Mouse (Mus musculus): ENCODE results near the gene Slc27a2. TPM values are rescaled to one million over a fixed set of nuclear protein-coding genes. Genes with fewer than 3 reads are reported as not detected.

The Slc27a2 gene
- polyA plus RNA-seq, 1 experiment = 2.4 TPM

DNA sequence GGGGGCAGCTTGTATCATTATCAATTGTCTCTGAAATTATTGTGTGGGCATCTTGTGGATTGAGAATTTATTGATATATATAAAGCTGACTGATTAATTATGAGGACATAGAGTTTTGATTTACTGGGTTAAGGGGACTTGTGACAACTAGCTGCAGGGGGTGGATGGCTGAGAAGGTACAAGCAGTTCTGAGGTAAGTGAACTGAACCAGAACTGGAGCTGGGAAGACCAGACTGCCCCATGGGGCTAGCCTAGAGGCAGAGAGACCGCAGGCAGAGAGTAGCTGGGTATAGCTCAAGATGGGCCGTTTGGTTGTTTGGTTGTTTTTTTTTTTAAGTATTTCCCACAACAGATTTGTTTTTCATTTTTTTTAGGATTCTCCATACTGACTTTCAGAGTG is 27.9 kb upstream of the Slc27a2 start:
- WGBS = 90% methylated on average over 2 of the region's 2 CpGs
- TF ChIP-seq POLR2A (IDR thresholded peaks at IDR 0.05; ENCODE audit: borderline replicate concordance, extremely low read depth, low read depth, low read length) = no peak
- no peak for TF ChIP-seq CTCF (IDR thresholded peaks at IDR 0.05; ENCODE audit: insufficient read depth, low read length)
- DNase-seq = no peak
- Histone ChIP-seq H3K4me3 (replicated peaks; ENCODE audit: extremely low read depth, low read depth, low read length) (no peak overlapping the region), H3K4me1 (ENCODE audit: control insufficient read depth, insufficient read depth, low read length) (no peaks in the 10 kb centered on the region)

DNA sequence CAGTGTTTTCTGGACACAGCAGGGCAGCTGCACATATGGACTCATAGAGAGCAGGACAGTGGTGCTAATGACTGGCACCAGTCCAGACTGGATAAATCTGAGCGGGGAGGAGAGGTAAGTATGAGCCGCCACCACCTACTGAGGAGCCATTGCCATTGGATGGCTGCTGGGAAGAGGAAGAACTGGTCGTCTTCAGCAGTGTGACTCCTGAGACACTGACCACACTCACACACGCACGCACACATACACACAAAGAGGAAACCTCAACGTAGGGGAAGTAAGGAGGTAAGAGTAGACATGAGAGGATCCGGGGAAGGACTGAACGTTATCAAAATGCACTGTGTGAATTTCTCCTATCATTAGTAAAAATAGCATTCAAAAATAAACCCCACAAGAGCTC is 24.7 kb upstream of the Slc27a2 start:
- WGBS = 73% methylated on average over 8 of the region's 8 CpGs

DNA sequence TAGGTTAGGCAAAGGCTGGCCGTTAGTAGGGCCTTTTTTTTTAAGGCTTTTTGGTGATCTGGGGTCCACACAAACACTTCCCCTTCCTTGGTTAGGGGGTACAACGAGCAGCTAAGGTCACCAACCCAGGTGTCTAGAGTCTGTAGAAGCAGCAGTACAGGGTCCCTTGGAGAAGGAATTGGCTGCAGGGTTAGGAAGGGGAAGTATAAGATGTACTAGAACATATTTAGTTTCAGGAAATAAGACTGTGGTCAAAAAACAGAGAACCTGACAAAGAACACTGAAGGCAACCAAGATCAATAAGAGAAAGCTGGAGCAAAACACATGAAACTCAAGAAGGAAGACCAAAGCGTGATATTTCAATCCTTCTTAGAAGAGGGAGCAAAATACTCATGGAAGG is 21.6 kb upstream of the Slc27a2 start:
- H3K4me3 ChIP-seq (replicated peaks; ENCODE audit: extremely low read depth, low read depth, low read length) = no peak overlapping the region
- TF ChIP-seq CTCF (IDR thresholded peaks at IDR 0.05; ENCODE audit: insufficient read depth, low read length) (no peak), POLR2A (IDR thresholded peaks at IDR 0.05; ENCODE audit: borderline replicate concordance, extremely low read depth, low read depth, low read length) (no peak)
- H3K4me1 ChIP-seq (ENCODE audit: control insufficient read depth, insufficient read depth, low read length) = no peaks in the 10 kb centered on the region
- no peak for DNase-seq
- 59% methylated on average over 3 of the region's 3 CpGs for WGBS

More for the DNA sequence above, 24.7 kb upstream of the Slc27a2 start:
- Histone ChIP-seq H3K4me1 (ENCODE audit: control insufficient read depth, insufficient read depth, low read length) (no peaks in the 10 kb centered on the region), H3K4me3 (replicated peaks; ENCODE audit: extremely low read depth, low read depth, low read length) (no peak overlapping the region)
- no peak for DNase-seq
- TF ChIP-seq POLR2A (IDR thresholded peaks at IDR 0.05; ENCODE audit: borderline replicate concordance, extremely low read depth, low read depth, low read length) (no peak), CTCF (IDR thresholded peaks at IDR 0.05; ENCODE audit: insufficient read depth, low read length) (no peak)

DNA sequence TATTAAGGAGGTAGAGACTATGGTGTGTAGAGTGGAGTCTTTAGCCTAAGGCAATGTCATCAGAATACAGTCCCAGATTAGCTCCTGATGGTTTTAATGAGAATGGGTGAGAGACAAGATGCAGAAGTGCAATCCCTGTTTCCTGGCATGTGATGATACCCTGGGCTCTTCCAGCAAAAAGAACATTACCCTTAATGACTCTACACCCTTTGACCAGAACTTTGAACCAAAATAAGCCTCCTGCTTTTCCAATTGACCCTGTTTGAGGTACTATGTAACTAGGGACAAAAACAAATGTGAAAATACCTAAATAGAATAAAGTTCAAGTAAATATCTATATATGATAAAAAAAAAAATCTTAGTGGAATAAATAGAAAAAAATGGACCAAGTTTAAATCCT is 14.6 kb upstream of the Slc27a2 start:
- no peak for DNase-seq

DNA sequence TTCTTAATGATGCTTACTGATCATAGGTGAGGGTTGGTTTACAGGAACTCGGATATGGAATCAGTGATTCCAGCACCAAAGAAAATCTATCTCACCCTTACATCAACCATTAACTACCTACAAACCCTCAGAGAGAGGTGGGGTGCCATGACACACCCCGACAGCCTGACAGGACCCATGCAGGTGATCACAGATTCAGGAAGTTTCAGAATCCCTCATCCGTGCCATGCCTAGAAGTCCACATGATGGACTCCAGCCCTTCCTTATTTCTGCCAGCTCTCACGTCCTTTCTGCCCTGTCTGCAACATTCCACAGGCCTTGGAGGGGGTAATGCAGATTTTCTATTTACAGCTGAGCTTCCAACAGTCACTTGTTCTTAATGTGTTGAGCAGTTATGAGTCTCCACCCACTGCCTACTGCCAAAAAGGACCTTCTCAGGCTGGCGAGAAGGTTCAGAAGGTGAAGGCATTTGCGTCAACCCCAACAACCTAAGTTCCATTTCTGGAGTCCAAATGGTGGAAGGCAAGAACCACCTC is 11.7 kb upstream of the Slc27a2 start:
- Histone ChIP-seq H3K4me1 (ENCODE audit: control insufficient read depth, insufficient read depth, low read length) (no peaks in the 10 kb centered on the region), H3K4me3 (replicated peaks; ENCODE audit: extremely low read depth, low read depth, low read length) (no peak overlapping the region)
- 72% methylated on average over 6 of the region's 6 CpGs for WGBS
- no peak for TF ChIP-seq CTCF (IDR thresholded peaks at IDR 0.05; ENCODE audit: insufficient read depth, low read length)
- DNase-seq = no peak

More for the DNA sequence above, 14.6 kb upstream of the Slc27a2 start:
- H3K4me1 ChIP-seq (ENCODE audit: control insufficient read depth, insufficient read depth, low read length) = no peaks in the 10 kb centered on the region
- TF ChIP-seq POLR2A (IDR thresholded peaks at IDR 0.05; ENCODE audit: borderline replicate concordance, extremely low read depth, low read depth, low read length) = no peak
- TF ChIP-seq CTCF (IDR thresholded peaks at IDR 0.05; ENCODE audit: insufficient read depth, low read length) = no peak
- H3K4me3 ChIP-seq (replicated peaks; ENCODE audit: extremely low read depth, low read depth, low read length) = no peak overlapping the region

DNA sequence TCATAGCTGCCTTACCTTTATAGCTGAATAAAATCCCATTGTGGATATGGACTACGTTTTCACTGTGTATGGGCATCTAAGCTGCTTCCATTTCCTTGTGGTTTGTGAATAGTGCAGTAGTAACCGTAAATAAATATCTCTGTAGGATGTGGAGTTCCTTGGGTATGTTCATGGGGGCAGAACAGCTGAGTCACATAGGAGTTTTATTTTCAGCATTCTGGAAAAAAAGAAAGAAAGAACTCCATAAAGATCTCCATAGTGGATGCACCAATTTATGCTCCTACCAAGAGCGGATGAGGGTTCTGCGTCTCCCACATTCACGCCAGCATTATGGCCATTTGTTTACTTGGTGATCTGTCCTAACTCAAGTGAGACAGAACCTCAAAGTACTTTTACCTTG is 10.0 kb upstream of the Slc27a2 start:
- Histone ChIP-seq H3K4me1 (ENCODE audit: control insufficient read depth, insufficient read depth, low read length) (no peaks in the 10 kb centered on the region), H3K4me3 (replicated peaks; ENCODE audit: extremely low read depth, low read depth, low read length) (no peak overlapping the region)
- no peak for DNase-seq
- TF ChIP-seq POLR2A (IDR thresholded peaks at IDR 0.05; ENCODE audit: borderline replicate concordance, extremely low read depth, low read depth, low read length) = no peak
- WGBS = 84% methylated on average over 5 of the region's 5 CpGs

DNA sequence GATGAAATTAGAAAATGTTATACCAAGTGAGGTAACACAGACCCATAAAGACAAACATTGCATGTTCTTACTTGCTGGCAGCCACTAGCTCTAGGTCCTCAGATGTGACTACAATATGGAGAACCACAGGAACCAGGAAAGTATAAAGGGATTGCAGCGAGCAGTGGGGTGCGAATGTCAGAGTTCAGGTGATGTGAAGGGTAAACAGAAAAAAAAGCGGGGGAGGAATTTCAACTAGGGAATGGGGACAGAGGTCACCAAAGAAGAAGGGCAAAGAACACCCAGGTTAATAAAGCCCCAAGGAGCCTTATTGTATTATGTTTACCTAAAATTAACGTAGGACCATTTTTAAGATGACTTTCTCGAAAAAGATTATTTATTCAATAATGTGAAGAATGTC is 6.9 kb upstream of the Slc27a2 start:
- no peak for TF ChIP-seq POLR2A (IDR thresholded peaks at IDR 0.05; ENCODE audit: borderline replicate concordance, extremely low read depth, low read depth, low read length)
- no peak for TF ChIP-seq CTCF (IDR thresholded peaks at IDR 0.05; ENCODE audit: insufficient read depth, low read length)
- no peak for DNase-seq
- 60% methylated on average over 5 of the region's 5 CpGs for WGBS
- Histone ChIP-seq H3K4me1 (ENCODE audit: control insufficient read depth, insufficient read depth, low read length) (no peaks in the 10 kb centered on the region), H3K4me3 (replicated peaks; ENCODE audit: extremely low read depth, low read depth, low read length) (no peak overlapping the region)

DNA sequence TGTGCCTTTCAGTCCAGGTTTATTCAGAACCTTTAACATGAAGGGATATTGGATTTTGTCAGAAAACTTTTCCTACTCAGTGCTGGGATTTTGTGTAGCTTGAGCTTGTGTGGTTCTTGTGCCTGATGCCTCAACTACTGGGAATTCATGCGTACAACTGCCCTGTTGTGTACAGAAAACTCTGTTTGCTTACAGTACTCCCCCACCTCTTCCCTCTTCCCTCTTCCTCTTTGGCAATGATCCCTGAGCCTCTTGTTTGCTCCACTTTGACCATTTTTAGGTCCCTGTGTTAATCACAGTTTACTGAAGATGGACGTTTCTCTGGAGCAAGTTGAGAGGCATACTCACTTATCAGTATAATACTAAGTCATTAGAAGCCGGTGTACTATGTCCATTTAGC is 5.8 kb upstream of the Slc27a2 start:
- TF ChIP-seq CTCF (IDR thresholded peaks at IDR 0.05; ENCODE audit: insufficient read depth, low read length) (no peak), POLR2A (IDR thresholded peaks at IDR 0.05; ENCODE audit: borderline replicate concordance, extremely low read depth, low read depth, low read length) (no peak)
- no peaks in the 10 kb centered on the region for H3K4me1 ChIP-seq (ENCODE audit: control insufficient read depth, insufficient read depth, low read length)
- DNase-seq = no peak
- H3K4me3 ChIP-seq (replicated peaks; ENCODE audit: extremely low read depth, low read depth, low read length) = no peak overlapping the region
- 40% methylated on average over 3 of the region's 3 CpGs for WGBS

DNA sequence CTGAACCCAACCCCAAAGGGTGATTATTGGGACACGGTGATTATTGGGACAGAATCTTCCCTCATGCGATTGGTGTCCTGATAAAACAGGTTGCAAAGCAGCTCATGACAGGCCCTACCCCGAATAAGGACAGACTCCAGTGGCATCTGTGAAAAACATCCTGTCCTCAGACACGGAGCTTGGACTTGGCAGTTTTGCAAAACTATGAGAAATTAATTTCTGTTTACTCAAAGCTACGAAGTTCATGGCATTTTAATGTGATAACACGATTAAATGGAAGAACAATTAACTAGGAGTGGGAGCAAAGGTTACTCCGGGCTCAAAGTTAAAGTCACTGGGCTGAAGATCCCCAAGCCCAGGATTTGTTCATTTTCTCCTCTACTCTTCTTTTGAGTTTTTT is 2.5 kb upstream of the Slc27a2 start:
- TF ChIP-seq POLR2A (IDR thresholded peaks at IDR 0.05; ENCODE audit: borderline replicate concordance, extremely low read depth, low read depth, low read length) (no peak), CTCF (IDR thresholded peaks at IDR 0.05; ENCODE audit: insufficient read depth, low read length) (no peak)
- 65% methylated on average over 7 of the region's 7 CpGs for WGBS
- DNase-seq = no peak
- H3K4me1 ChIP-seq (ENCODE audit: control insufficient read depth, insufficient read depth, low read length) = no peaks in the 10 kb centered on the region
- no peak overlapping the region for H3K4me3 ChIP-seq (replicated peaks; ENCODE audit: extremely low read depth, low read depth, low read length)

DNA sequence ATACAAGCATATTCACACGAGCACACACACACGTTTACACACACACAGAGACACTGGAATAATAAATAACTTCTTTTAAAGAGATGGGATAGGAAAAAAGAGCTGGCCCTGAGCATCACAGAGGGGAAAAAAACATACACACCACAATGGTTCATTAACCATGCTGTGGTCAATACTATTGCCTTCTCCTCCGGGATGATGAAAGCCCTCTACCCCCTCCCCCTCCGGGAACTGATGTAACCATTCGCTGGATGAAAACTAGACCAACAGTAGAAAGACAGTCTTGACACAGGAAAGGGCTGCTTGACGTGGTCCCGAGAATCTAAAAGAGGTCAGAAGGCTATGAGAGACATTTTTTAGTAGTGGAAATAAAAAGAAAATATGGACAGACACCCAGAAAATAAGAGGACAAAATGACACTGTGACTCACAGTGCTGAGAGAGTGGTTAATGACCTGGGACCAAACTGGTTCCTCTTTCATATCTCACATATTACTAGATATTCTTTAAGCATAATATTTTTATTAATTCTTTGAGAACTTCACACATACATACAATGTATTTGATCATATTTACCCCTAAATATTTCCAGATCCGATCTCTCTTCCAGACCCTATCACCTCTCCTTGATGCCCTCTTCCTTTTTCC is 840 bp upstream of the Slc27a2 start:
- Histone ChIP-seq H3K4me3 (replicated peaks; ENCODE audit: extremely low read depth, low read depth, low read length) (no peak overlapping the region), H3K4me1 (ENCODE audit: control insufficient read depth, insufficient read depth, low read length) (no peaks in the 10 kb centered on the region)
- WGBS = 70% methylated on average over 8 of the region's 8 CpGs
- TF ChIP-seq CTCF (IDR thresholded peaks at IDR 0.05; ENCODE audit: insufficient read depth, low read length) (no peak), POLR2A (IDR thresholded peaks at IDR 0.05; ENCODE audit: borderline replicate concordance, extremely low read depth, low read depth, low read length) (no peak)
- DNase-seq = no peak

All from lung, adult 2 months (tissue).